Mouse (Mus musculus) bone marrow, adult 2 months (tissue): Measurements from ENCODE around the gene Paics. TPM values are rescaled to one million over a fixed set of nuclear protein-coding genes. Genes with fewer than 3 reads are reported as not detected.

Experiments used
- H3K27ac ChIP-seq: fragments of 200-500 bp; 2 replicates; pipeline ENCODE4 v1.5.1; 2012; ENCODE audit warnings: low read depth, mild to moderate bottlenecking, control low read depth, inconsistent platforms, low read length; ENCODE audit not compliant: control insufficient read depth, poor library complexity, insufficient read depth
- H3K4me1 ChIP-seq: fragments of 200-500 bp; 2 replicates; pipeline ENCODE4 v1.6.1; 2011; ENCODE audit warnings: low read length; ENCODE audit not compliant: control insufficient read depth, insufficient read depth
- H3K4me3 ChIP-seq: fragments of 200-500 bp; replicated peaks from 2 replicates; pipeline ENCODE3; 2011; ENCODE audit warnings: mild to moderate bottlenecking, low read depth, low read length, control low read depth; ENCODE audit not compliant: control insufficient read depth
- CTCF ChIP-seq: fragments of 200-500 bp; IDR thresholded peaks from 2 replicates; pipeline ENCODE4 v1.5.1; 2011; ENCODE audit warnings: low read length, control low read depth; ENCODE audit not compliant: control insufficient read depth, insufficient read depth
- POLR2A ChIP-seq: fragments of 200-500 bp; IDR thresholded peaks from 2 replicates; pipeline ENCODE4 v1.6.1; 2011; ENCODE audit warnings: low read depth, mild to moderate bottlenecking, control low read depth, low read length, borderline replicate concordance; ENCODE audit not compliant: control insufficient read depth
- WGBS: fragments of 180-500 bp; shearing (Covaris S2); methylation state at CpG from one replicate; pipeline ENCODE4 v1.1.7; 2018; 5-methylcytosine and 5-hydroxymethylcytosine counted together
- polyA plus RNA-seq: library from polyadenylated mRNA; stranded (reverse); fragments of >200 nt; gene quantifications from 2 replicates; pipeline ENCODE4 v1.2.4, GENCODE M21; 2011; ENCODE audit warnings: low replicate concordance; ENCODE audit not compliant: missing spikeins, insufficient read depth, insufficient read length

Gene Paics
- polyA plus RNA-seq, 1 experiment, result 84.6 TPM

- WGBS, result 89% methylated on average over 4 of the region's 4 CpGs
- H3K27ac ChIP-seq, result no peak overlapping the region
These were observed 28.3 kb upstream of the Paics start for GRCm38 (mm10) chr5:76922833-76923232.

GRCm38 (mm10) chr5:76923428-76923827 is 27.7 kb upstream of the Paics start:
- Histone ChIP-seq H3K27ac (no peak overlapping the region), H3K4me1 (no peaks in the 10 kb centered on the region), H3K4me3 (no peak overlapping the region)
- 87% methylated on average over 13 of the region's 13 CpGs for WGBS
- TF ChIP-seq CTCF (no peak), POLR2A (no peak)

More at GRCm38 (mm10) chr5:76922833-76923232, 28.3 kb upstream of the Paics start:
- no peak overlapping the region for H3K4me3 ChIP-seq
- no peaks in the 10 kb centered on the region for H3K4me1 ChIP-seq
- no peak for TF ChIP-seq POLR2A
- no peak for TF ChIP-seq CTCF

GRCm38 (mm10) chr5:76924296-76924695 is 26.8 kb upstream of the Paics start:
- Histone ChIP-seq H3K27ac (no peak overlapping the region), H3K4me1 (peaks cover 1% of the 10 kb centered on the region; the same call in 1 of the 2 replicates), H3K4me3 (no peak overlapping the region)
- no peak for TF ChIP-seq POLR2A
- WGBS, result 83% methylated on average over 1 of the region's 1 CpGs

GRCm38 (mm10) chr5:76928124-76928832 is 22.8 kb upstream of the Paics start:
- no peak overlapping the region for H3K27ac ChIP-seq
- peaks cover 1% of the 10 kb centered on the region; the same call in 1 of the 2 replicates for H3K4me1 ChIP-seq
- 90% methylated on average over 16 of the region's 16 CpGs for WGBS
- TF ChIP-seq CTCF (no peak), POLR2A (no peak)
- no peak overlapping the region for H3K4me3 ChIP-seq

GRCm38 (mm10) chr5:76929180-76929877 is 21.8 kb upstream of the Paics start:
- 64% methylated on average over 7 of the region's 7 CpGs for WGBS
- TF ChIP-seq CTCF, result no peak
- TF ChIP-seq POLR2A, result no peak
- no peak overlapping the region for H3K27ac ChIP-seq
- no peak overlapping the region for H3K4me3 ChIP-seq
- peaks cover 1% of the 10 kb centered on the region; the same call in 1 of the 2 replicates for H3K4me1 ChIP-seq

GRCm38 (mm10) chr5:76939717-76940116 is 11.4 kb upstream of the Paics start:
- H3K27ac ChIP-seq, result no peak overlapping the region
- H3K4me3 ChIP-seq, result no peak overlapping the region

GRCm38 (mm10) chr5:76941975-76942374 is 9.1 kb upstream of the Paics start:
- TF ChIP-seq POLR2A (no peak), CTCF (no peak)
- H3K4me1 ChIP-seq, result no peaks in the 10 kb centered on the region
- no peak overlapping the region for H3K27ac ChIP-seq
- 83% methylated on average over 4 of the region's 4 CpGs for WGBS
- no peak overlapping the region for H3K4me3 ChIP-seq

More at GRCm38 (mm10) chr5:76939717-76940116, 11.4 kb upstream of the Paics start:
- WGBS, result 91% methylated on average over 8 of the region's 8 CpGs
- H3K4me1 ChIP-seq, result no peaks in the 10 kb centered on the region
- TF ChIP-seq CTCF, result no peak
- no peak for TF ChIP-seq POLR2A

- TF ChIP-seq POLR2A (no peak), CTCF (no peak)
- no peak overlapping the region for H3K27ac ChIP-seq
- WGBS, result 86% methylated on average over 4 of the region's 4 CpGs
- no peak overlapping the region for H3K4me3 ChIP-seq
- no peaks in the 10 kb centered on the region for H3K4me1 ChIP-seq
These were observed 8.6 kb upstream of the Paics start for GRCm38 (mm10) chr5:76942505-76942904.
